Mouse (Mus musculus): Measurements from ENCODE around the gene Npepl1. TPM values are rescaled to one million over a fixed set of nuclear protein-coding genes. Genes with fewer than 3 reads are reported as not detected.

The Npepl1 gene
- total and polyA plus RNA-seq, 3 experiments: 17.3 to 46.9 TPM; not detected in 1

DNA sequence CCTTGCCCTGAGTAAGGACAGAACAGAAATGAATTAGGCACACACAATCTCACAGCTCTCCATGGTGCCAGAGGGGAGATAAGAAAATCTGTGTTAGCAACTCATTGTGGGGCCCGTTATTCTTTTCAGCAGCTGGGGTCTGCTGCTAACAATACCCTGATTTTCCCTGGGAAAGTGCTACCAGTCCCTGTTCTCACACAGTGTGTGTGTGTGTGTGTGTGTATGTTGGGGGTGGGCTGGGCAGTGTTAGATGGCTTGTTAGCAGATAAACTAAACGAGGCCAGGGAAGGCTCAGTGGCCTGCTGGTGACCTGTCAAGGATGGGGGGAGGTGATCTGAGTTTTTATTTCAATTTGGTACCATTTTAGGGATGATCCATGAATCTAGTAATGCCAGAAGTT, 48.9 kb upstream of the Npepl1 start:
- no peaks in the 10 kb centered on the region for H3K79me2 ChIP-seq (ENCODE audit: control insufficient read depth, insufficient read depth, low read length, poor library complexity)
- no peak for DNase-seq (ENCODE audit: low read depth, low spot score)
- H3K4me1 ChIP-seq (ENCODE audit: control insufficient read depth in 1 of 2, insufficient read depth in 2 of 2, low read length in 2 of 2): no peaks in the 10 kb centered on the region
- H3K27me3 ChIP-seq (ENCODE audit: control insufficient read depth in 1 of 2, insufficient read depth in 2 of 2, low read length in 2 of 2): no peaks in the 10 kb centered on the region
- no peak for TF ChIP-seq HCFC1 (IDR thresholded peaks at IDR 0.05; ENCODE audit: low read depth, low read length)
- H3K9me3 ChIP-seq (replicated peaks; ENCODE audit: insufficient read depth, low read length): no peaks in the 10 kb centered on the region
- no peak overlapping the region for H3K9ac ChIP-seq (ENCODE audit: control insufficient read depth, low read depth, low read length, poor library complexity, severe bottlenecking)
- no peak overlapping the region for H3K4me3 ChIP-seq (ENCODE audit: control insufficient read depth in 1 of 2, insufficient read depth in 1 of 2, low read depth in 2 of 2, low read length in 2 of 2)
- no peak overlapping the region for H3K27ac ChIP-seq (ENCODE audit: control insufficient read depth, low read depth, low read length)
- no peaks in the 10 kb centered on the region for H3K36me3 ChIP-seq (ENCODE audit: control insufficient read depth in 1 of 2, insufficient read depth in 2 of 2, low read length in 2 of 2)

DNA sequence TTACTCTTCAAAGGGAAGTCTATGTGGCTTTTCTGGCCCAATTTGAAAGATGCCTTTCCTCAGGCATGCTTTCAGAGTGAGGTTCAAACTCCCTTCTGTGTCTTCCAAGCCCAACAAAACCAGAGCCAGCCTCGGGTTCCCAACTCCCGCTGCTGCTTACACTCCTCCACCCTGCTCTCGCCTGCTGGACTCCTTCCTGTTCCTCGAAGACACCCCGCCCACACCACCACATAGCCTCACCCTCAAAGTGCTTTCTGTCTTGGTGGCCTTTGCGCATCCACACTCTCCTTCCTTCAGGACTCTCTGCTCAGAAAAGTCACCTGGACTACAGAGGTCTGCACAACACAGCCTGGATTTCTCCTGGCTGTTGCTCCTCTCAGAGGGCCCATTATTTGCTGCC, 47.1 kb upstream of the Npepl1 start:
- Histone ChIP-seq H3K9ac (ENCODE audit: control insufficient read depth, low read depth, low read length, poor library complexity, severe bottlenecking) (no peak overlapping the region), H3K27ac (ENCODE audit: control insufficient read depth, low read depth, low read length) (no peak overlapping the region), H3K4me3 (ENCODE audit: control insufficient read depth in 1 of 2, insufficient read depth in 1 of 2, low read depth in 2 of 2, low read length in 2 of 2) (no peak overlapping the region), H3K27me3 (ENCODE audit: control insufficient read depth in 1 of 2, insufficient read depth in 2 of 2, low read length in 2 of 2) (no peaks in the 10 kb centered on the region), H3K79me2 (ENCODE audit: control insufficient read depth, insufficient read depth, low read length, poor library complexity) (no peaks in the 10 kb centered on the region), H3K9me3 (replicated peaks; ENCODE audit: insufficient read depth, low read length) (no peaks in the 10 kb centered on the region), H3K4me1 (ENCODE audit: control insufficient read depth in 1 of 2, insufficient read depth in 2 of 2, low read length in 2 of 2) (no peaks in the 10 kb centered on the region), H3K36me3 (ENCODE audit: control insufficient read depth in 1 of 2, insufficient read depth in 2 of 2, low read length in 2 of 2) (no peaks in the 10 kb centered on the region)
- TF ChIP-seq BHLHE40 (IDR thresholded peaks at IDR 0.05; ENCODE audit: borderline replicate concordance, low read depth, low read length) (no peak), RAD21 (IDR thresholded peaks at IDR 0.05; ENCODE audit: low read depth, low read length) (no peak), GABPA (IDR thresholded peaks at IDR 0.05; ENCODE audit: low read depth, low read length) (no peak), ZKSCAN1 (IDR thresholded peaks at IDR 0.05; ENCODE audit: low read depth, low read length) (no peak), CHD1 (IDR thresholded peaks at IDR 0.05; ENCODE audit: low read depth, low read length) (no peak), MAZ (IDR thresholded peaks at IDR 0.05; ENCODE audit: low read depth, low read length) (no peak), GATA1 (IDR thresholded peaks at IDR 0.05; ENCODE audit: low read depth, low read length) (no peak), ETS1 (IDR thresholded peaks at IDR 0.05; ENCODE audit: low read depth, low read length) (no peak), TCF12 (IDR thresholded peaks at IDR 0.05; ENCODE audit: low read depth, low read length) (no peak), MAFK (IDR thresholded peaks at IDR 0.05; ENCODE audit: borderline replicate concordance, low read depth, low read length) (no peak), ZMIZ1 (IDR thresholded peaks at IDR 0.05; ENCODE audit: low read depth, low read length) (no peak), UBTF (IDR thresholded peaks at IDR 0.05; ENCODE audit: borderline replicate concordance, insufficient read depth, low read depth, low read length) (no peak), E2F4 (IDR thresholded peaks at IDR 0.05; ENCODE audit: borderline replicate concordance, low read depth, low read length) (no peak)
- no peak for DNase-seq (ENCODE audit: low read depth, low spot score)

DNA sequence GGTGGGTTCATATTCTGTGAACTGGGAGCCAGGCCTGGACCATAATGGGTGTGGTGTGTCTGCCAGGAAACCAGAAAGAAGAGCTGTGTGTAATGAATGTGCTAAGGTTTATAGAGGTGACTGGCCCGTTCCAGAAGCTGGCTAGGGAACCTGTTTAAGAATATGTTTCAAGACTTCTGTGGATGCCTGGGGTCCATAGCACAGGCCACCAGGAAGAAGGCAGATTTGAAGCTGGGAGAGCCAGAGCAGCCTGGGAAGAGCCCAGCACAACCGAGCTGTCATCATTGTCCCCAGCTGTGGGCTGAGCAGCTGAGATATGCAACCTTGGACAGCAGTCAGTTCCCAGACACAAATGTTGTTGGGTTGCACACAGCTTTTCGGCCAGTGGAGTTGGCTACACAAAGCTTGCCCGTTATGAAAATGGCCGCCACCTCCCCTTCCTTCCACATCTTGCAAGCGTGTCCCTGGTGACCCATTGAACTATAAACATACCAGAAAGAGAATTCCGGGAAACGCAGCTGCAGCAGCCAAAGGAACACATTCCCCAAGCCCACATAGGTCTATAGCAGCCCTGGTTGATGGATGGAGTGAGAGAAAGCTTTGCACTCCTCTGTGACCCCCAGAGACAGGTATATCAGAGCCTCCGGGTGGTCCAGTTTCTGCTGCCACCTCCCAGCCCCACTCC, 46.5 kb upstream of the Npepl1 start:
- H3K4me1 ChIP-seq (ENCODE audit: control insufficient read depth in 1 of 2, insufficient read depth in 2 of 2, low read length in 2 of 2): no peaks in the 10 kb centered on the region
- no peak overlapping the region for H3K9ac ChIP-seq (ENCODE audit: control insufficient read depth, low read depth, low read length, poor library complexity, severe bottlenecking)
- no peak for DNase-seq (ENCODE audit: low read depth, low spot score)
- no peaks in the 10 kb centered on the region for H3K36me3 ChIP-seq (ENCODE audit: control insufficient read depth in 1 of 2, insufficient read depth in 2 of 2, low read length in 2 of 2)
- no peaks in the 10 kb centered on the region for H3K79me2 ChIP-seq (ENCODE audit: control insufficient read depth, insufficient read depth, low read length, poor library complexity)
- H3K27me3 ChIP-seq (ENCODE audit: control insufficient read depth in 1 of 2, insufficient read depth in 2 of 2, low read length in 2 of 2): no peaks in the 10 kb centered on the region
- no peaks in the 10 kb centered on the region for H3K9me3 ChIP-seq (replicated peaks; ENCODE audit: insufficient read depth, low read length)
- no peak overlapping the region for H3K4me3 ChIP-seq (ENCODE audit: control insufficient read depth in 1 of 2, insufficient read depth in 1 of 2, low read depth in 2 of 2, low read length in 2 of 2)
- TF ChIP-seq SMC3 (IDR thresholded peaks at IDR 0.05; ENCODE audit: low read depth, low read length) (no peak), KAT2A (conservative IDR thresholded peaks at IDR 0.05; ENCODE audit: low read depth, low read length) (no peak), ZC3H11A (IDR thresholded peaks at IDR 0.05; ENCODE audit: low read depth, low read length) (no peak), MXI1 (IDR thresholded peaks at IDR 0.05; ENCODE audit: low read depth, low read length) (no peak), CHD1 (IDR thresholded peaks at IDR 0.05; ENCODE audit: low read depth, low read length) (no peak), MYC (IDR thresholded peaks at IDR 0.05; ENCODE audit: low read depth, low read length) (no peak), GABPA (IDR thresholded peaks at IDR 0.05; ENCODE audit: low read depth, low read length) (no peak), EP300 (IDR thresholded peaks at IDR 0.05; ENCODE audit: low read depth in 1 of 2, low read length in 2 of 2) (no peak), MAX (IDR thresholded peaks at IDR 0.05; ENCODE audit: low read length) (no peak), RAD21 (IDR thresholded peaks at IDR 0.05; ENCODE audit: low read depth, low read length) (no peak), TAL1 (IDR thresholded peaks at IDR 0.05; ENCODE audit: low read length) (no peak), SIN3A (IDR thresholded peaks at IDR 0.05; ENCODE audit: low read length) (no peak)
- H3K27ac ChIP-seq (ENCODE audit: control insufficient read depth, low read depth, low read length): no peak overlapping the region
